Mouse (Mus musculus): Measurements from ENCODE around the gene Tagln3. TPM values are rescaled to one million over a fixed set of nuclear protein-coding genes. Genes with fewer than 3 reads are reported as not detected.

Gene Tagln3
- polyA plus RNA-seq (2015; fragmentation: Nextera tagmentation; extraction: Ambion mirVana): 3.5 and 4.2 TPM in 2 replicates

DNA sequence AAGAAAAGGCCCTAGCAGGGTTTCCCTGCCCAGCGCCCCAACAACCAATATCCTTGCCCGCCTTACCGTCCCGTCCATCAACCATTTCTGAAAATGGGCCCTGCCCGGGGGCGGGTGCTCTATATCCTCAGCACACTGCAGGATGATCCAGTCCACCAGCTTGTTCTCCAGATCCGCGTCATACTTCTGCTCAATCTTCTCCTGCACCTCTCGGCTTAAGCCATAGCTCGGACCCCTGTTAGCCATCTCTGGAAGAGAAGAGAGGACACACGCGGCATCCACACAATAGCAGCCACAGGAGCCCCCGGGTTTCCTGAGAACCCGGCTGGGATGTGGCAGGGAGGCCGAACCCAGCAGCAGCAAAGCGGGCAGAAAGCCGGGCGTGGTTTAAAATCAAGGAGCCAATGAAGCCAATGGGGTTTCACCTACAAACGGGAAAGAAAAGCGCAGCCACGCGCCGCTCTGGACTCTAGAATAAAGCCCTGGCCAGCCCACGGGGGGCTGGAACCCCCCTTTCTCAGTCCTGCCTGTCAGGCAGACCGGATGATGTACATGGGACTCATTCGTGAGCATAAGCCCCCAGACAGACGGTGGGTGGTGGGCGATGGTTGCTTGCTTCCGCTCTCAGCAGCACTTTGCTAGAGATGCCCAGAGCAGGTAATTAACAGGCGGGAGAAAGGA, at the start of gene Tagln3:
TSS of gene Tagln3 (minus strand) at position 548 of the 681 bp plus-strand sequence.
- ATAC-seq (ENCODE audit: low read depth): peak; percentile 65
- no peak within 1 kb of the TSS for H3K27ac ChIP-seq (ENCODE audit: low read length)
- no peaks in the 10 kb centered on the region for H3K27me3 ChIP-seq (ENCODE audit: control insufficient read depth, insufficient read depth, low read depth, low read length)
- H3K4me3 ChIP-seq (ENCODE audit: low read length): peak within 1 kb of the TSS; percentile 52
- H3K36me3 ChIP-seq (ENCODE audit: control insufficient read depth, insufficient read depth, low read length): no peaks in the 10 kb centered on the region
- no peaks in the 10 kb centered on the region; the same call in 1 of the 2 replicates for H3K4me1 ChIP-seq (replicated peaks; ENCODE audit: control insufficient read depth, insufficient read depth, low read length)
- no peaks in the 10 kb centered on the region for H3K9me3 ChIP-seq (ENCODE audit: control insufficient read depth, low read length)
- 1% methylated on average over 30 of the region's 30 CpGs for WGBS
- peak within 1 kb of the TSS; percentile 86 for H3K4me2 ChIP-seq (ENCODE audit: low read depth, low read length)
- peak within 1 kb of the TSS; percentile 58 for H3K9ac ChIP-seq (ENCODE audit: low read length)

DNA sequence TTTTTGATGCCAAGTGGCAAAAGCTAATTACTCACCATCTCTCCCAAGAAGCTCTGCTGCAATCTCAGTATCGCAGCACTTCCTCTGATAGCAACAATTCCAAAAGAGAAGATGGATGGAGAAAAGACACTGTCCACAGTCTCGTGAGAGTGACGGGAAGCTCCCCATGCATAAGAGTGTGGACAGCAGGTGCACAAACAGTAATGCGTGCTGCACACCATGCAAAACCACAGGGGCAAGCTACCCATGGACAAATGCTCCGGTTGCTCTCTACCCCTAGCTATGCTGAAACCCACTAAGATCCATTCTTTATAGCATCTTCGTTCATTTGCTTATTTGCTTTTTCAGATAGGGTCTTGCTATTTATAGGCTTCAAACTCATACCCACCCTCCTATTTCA, 46.5 kb upstream of the Tagln3 start:
- no peak for ATAC-seq (ENCODE audit: low read depth)
- Histone ChIP-seq H3K9ac (ENCODE audit: low read length) (no peak overlapping the region), H3K4me2 (ENCODE audit: low read depth, low read length) (no peak overlapping the region), H3K27ac (ENCODE audit: low read length) (no peak overlapping the region), H3K9me3 (ENCODE audit: control insufficient read depth, low read length) (no peaks in the 10 kb centered on the region), H3K4me1 (replicated peaks; ENCODE audit: control insufficient read depth, insufficient read depth, low read length) (no peaks in the 10 kb centered on the region), H3K36me3 (ENCODE audit: control insufficient read depth, insufficient read depth, low read length) (peaks cover 34% of the 10 kb centered on the region), H3K27me3 (ENCODE audit: control insufficient read depth, insufficient read depth, low read depth, low read length) (no peaks in the 10 kb centered on the region), H3K4me3 (ENCODE audit: low read length) (no peak overlapping the region)
- 86% methylated on average over 6 of the region's 6 CpGs for WGBS

DNA sequence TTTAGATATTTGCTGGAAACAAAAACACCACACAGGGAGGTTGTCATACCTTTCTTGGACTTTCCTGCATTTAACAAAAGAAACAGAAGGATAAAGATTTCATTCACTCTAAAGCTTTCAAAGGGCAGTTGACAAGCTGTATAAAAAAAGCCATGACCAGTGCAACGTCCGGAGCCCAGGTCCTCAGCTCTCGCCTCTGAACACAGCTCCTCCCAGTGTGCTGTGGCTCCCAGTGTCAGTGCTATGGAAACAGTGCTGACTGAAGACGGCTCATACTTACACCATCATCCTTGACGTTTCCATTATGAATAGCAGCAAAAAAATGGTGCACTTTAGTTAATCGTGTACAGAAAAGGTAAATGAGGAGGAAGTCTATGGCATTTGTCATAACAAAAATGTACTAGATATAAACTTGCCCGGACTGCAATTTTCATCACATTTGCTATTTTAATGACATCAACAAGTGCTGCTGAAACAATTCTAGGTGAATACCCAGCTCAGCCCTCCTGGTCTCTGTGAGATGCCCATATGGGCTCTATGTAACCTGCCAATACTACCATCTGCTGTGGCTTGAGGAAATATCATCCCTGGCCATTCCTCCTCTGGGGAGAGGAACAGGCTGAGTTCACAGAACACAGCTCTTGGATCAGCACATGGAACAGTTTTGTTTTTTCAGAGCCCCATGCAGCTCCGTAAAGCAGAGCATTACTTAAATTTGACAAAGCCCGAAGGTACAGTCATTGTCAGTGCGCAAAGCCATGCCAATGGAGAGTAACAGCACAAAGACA, 43.6 kb upstream of the Tagln3 start:
- Histone ChIP-seq H3K27me3 (ENCODE audit: control insufficient read depth, insufficient read depth, low read depth, low read length) (no peaks in the 10 kb centered on the region), H3K4me2 (ENCODE audit: low read depth, low read length) (no peak overlapping the region), H3K9ac (ENCODE audit: low read length) (no peak overlapping the region), H3K4me1 (replicated peaks; ENCODE audit: control insufficient read depth, insufficient read depth, low read length) (peaks cover 4% of the 10 kb centered on the region), H3K27ac (ENCODE audit: low read length) (no peak overlapping the region), H3K9me3 (ENCODE audit: control insufficient read depth, low read length) (no peaks in the 10 kb centered on the region), H3K36me3 (ENCODE audit: control insufficient read depth, insufficient read depth, low read length) (peaks cover 27% of the 10 kb centered on the region), H3K4me3 (ENCODE audit: low read length) (no peak overlapping the region)
- 65% methylated on average over 10 of the region's 10 CpGs for WGBS
- no peak for ATAC-seq (ENCODE audit: low read depth)

DNA sequence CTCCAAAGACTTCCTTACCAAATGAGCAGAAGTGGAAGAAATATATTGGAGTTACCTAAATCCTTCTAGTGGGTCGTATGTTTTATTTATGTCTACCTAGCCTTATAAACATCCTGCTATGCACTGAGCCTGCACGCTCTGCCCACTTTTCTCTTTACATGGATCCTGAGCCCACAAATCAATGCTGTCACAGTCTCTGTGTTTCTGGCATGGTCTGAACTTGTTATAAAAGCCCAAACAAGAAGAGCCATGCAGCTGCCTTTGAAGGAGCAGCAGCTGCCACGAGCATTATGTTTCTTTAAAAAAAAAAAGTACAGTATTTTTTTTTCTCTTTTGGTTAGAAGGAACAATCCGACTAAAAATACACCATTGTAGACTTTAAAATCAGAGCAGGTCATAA, 43.0 kb upstream of the Tagln3 start:
- no peak overlapping the region for H3K27ac ChIP-seq (ENCODE audit: low read length)
- H3K27me3 ChIP-seq (ENCODE audit: control insufficient read depth, insufficient read depth, low read depth, low read length): no peaks in the 10 kb centered on the region
- no peaks in the 10 kb centered on the region for H3K9me3 ChIP-seq (ENCODE audit: control insufficient read depth, low read length)
- no peak for ATAC-seq (ENCODE audit: low read depth)
- peaks cover 30% of the 10 kb centered on the region for H3K36me3 ChIP-seq (ENCODE audit: control insufficient read depth, insufficient read depth, low read length)
- no peak overlapping the region for H3K9ac ChIP-seq (ENCODE audit: low read length)
- peaks cover 5% of the 10 kb centered on the region for H3K4me1 ChIP-seq (replicated peaks; ENCODE audit: control insufficient read depth, insufficient read depth, low read length)
- H3K4me3 ChIP-seq (ENCODE audit: low read length): no peak overlapping the region
- WGBS: 59% methylated on average over 4 of the region's 4 CpGs
- H3K4me2 ChIP-seq (ENCODE audit: low read depth, low read length): no peak overlapping the region

DNA sequence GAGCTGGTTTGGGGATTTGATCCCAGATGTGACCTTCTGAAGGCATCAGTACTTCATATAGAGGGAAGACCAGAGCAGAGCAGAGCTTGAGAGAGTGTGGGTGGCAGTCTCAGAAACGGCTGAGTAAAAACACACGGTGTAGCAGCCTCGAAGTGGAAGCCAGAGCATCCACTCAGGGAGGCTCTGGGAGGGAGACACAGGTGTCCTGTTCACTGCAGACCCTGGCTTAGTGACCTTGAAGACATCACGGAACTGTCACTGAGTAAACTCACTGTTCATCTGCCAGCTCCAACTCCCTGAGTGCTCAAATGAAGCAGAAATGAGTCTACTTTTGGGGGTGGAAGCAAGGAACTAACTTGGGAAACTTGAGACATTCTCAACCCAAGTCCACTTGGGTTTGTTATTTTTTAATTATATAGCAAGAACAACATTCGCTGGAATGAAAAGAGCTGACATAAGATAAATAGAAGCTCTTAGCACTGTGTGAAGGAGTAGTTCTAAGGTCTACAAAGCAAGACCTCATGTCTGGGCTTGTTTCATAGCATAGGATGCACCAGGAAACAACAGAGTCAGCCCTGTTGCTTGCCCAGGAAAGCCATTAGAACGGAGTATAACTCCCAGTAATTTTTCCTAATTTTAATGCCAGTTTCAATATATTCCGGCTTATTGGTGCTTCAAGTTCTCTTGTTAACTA, 41.5 kb upstream of the Tagln3 start:
- H3K9ac ChIP-seq (ENCODE audit: low read length): no peak overlapping the region
- no peak overlapping the region for H3K27ac ChIP-seq (ENCODE audit: low read length)
- no peaks in the 10 kb centered on the region for H3K9me3 ChIP-seq (ENCODE audit: control insufficient read depth, low read length)
- no peak for ATAC-seq (ENCODE audit: low read depth)
- H3K27me3 ChIP-seq (ENCODE audit: control insufficient read depth, insufficient read depth, low read depth, low read length): no peaks in the 10 kb centered on the region
- no peak overlapping the region for H3K4me2 ChIP-seq (ENCODE audit: low read depth, low read length)
- H3K36me3 ChIP-seq (ENCODE audit: control insufficient read depth, insufficient read depth, low read length): peaks cover 28% of the 10 kb centered on the region
- no peak overlapping the region for H3K4me3 ChIP-seq (ENCODE audit: low read length)
- WGBS: 75% methylated on average over 7 of the region's 7 CpGs
- H3K4me1 ChIP-seq (replicated peaks; ENCODE audit: control insufficient read depth, insufficient read depth, low read length): peaks cover 5% of the 10 kb centered on the region

DNA sequence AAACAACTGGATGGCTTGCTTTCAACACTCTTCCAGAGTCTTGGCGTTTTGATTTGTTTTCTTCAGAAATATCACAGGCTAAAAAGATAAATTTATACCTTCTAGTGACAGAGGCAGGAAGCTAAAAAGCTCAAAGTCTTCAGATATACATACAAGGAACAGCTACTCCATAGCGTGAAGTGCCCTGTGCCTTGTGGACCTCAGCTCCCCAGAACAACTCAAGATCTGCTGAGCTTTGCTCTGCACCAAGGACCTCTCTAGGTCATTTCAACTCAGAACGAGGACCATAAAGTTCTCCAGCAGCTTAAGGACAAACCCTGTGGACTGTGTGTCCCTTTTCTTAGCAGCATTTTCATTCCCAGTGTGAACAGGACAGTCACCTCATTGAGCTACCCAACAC, 40.7 kb upstream of the Tagln3 start:
- Histone ChIP-seq H3K4me3 (ENCODE audit: low read length) (no peak overlapping the region), H3K36me3 (ENCODE audit: control insufficient read depth, insufficient read depth, low read length) (peaks cover 22% of the 10 kb centered on the region; the same call in 1 of the 2 replicates)
- ATAC-seq (ENCODE audit: low read depth): no peak

DNA sequence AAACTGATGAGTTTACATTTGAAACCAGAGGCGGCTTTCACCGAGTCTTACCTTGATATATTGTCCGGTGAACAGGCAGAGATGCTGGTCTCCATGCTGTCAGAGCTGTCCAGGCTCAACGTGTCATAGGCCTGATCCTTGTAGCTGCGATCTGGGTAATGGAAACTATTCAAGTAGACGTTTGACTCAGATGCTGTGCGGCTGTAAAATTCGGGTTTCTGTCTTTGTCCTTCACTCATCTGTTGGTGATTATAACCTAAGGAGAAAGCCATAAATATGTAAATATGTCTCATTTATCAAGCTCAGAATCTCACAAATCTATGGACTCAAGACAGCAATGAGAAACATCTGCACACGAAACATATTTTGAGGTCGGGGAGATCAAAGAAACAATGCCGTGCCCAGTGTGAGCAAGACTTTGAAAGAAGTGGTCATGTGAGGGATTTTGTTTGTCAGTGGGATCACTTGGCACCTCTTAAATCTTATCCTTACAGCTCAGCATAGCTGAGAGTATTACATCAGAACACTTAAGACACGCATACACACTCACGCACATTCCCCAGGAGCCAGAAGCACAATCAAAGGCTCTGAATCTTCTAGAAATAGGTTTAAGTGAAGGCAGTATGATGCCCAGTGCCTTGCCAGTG, 38.6 kb upstream of the Tagln3 start:
- 39% methylated on average over 13 of the region's 13 CpGs for WGBS
- Histone ChIP-seq H3K9ac (ENCODE audit: low read length) (no peak overlapping the region), H3K27me3 (ENCODE audit: control insufficient read depth, insufficient read depth, low read depth, low read length) (no peaks in the 10 kb centered on the region), H3K9me3 (ENCODE audit: control insufficient read depth, low read length) (no peaks in the 10 kb centered on the region), H3K4me3 (ENCODE audit: low read length) (no peak overlapping the region), H3K27ac (ENCODE audit: low read length) (no peak overlapping the region), H3K4me1 (replicated peaks; ENCODE audit: control insufficient read depth, insufficient read depth, low read length) (peaks cover 5% of the 10 kb centered on the region), H3K36me3 (ENCODE audit: control insufficient read depth, insufficient read depth, low read length) (peaks cover 27% of the 10 kb centered on the region), H3K4me2 (ENCODE audit: low read depth, low read length) (no peak overlapping the region)
- ATAC-seq (ENCODE audit: low read depth): peak; percentile 78

More for the DNA sequence above, 40.7 kb upstream of the Tagln3 start:
- Histone ChIP-seq H3K9me3 (ENCODE audit: control insufficient read depth, low read length) (no peaks in the 10 kb centered on the region), H3K27me3 (ENCODE audit: control insufficient read depth, insufficient read depth, low read depth, low read length) (no peaks in the 10 kb centered on the region), H3K4me2 (ENCODE audit: low read depth, low read length) (no peak overlapping the region), H3K9ac (ENCODE audit: low read length) (no peak overlapping the region), H3K4me1 (replicated peaks; ENCODE audit: control insufficient read depth, insufficient read depth, low read length) (peaks cover 5% of the 10 kb centered on the region), H3K27ac (ENCODE audit: low read length) (no peak overlapping the region)
- 82% methylated on average over 3 of the region's 3 CpGs for WGBS

DNA sequence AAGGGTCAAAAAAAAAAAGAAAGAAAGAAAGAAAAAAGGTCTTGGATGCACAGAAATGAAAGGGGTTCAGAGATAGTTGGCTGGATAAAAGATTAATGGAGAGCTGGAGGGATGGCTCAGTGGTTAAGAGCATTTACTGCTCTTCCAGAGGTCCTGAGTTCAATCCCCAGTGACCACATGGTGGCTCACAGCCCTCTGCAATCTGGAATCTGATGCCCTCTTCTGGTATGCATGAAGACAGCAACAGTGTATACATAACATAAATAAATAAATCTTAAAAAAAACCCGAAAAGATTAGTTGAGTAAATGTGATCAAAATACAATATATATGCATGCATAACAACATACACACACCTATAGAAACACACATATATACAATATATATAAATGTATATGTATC, 37.0 kb upstream of the Tagln3 start:
- H3K9me3 ChIP-seq (ENCODE audit: control insufficient read depth, low read length): no peaks in the 10 kb centered on the region
- H3K4me3 ChIP-seq (ENCODE audit: low read length): no peak overlapping the region
- no peak for ATAC-seq (ENCODE audit: low read depth)
- H3K27me3 ChIP-seq (ENCODE audit: control insufficient read depth, insufficient read depth, low read depth, low read length): no peaks in the 10 kb centered on the region
- peaks cover 5% of the 10 kb centered on the region for H3K4me1 ChIP-seq (replicated peaks; ENCODE audit: control insufficient read depth, insufficient read depth, low read length)
- peaks cover 29% of the 10 kb centered on the region for H3K36me3 ChIP-seq (ENCODE audit: control insufficient read depth, insufficient read depth, low read length)
- H3K4me2 ChIP-seq (ENCODE audit: low read depth, low read length): no peak overlapping the region
- H3K9ac ChIP-seq (ENCODE audit: low read length): no peak overlapping the region
- WGBS: 54% methylated on average over 1 of the region's 1 CpGs
- H3K27ac ChIP-seq (ENCODE audit: low read length): no peak overlapping the region
